Mouse (Mus musculus): ENCODE data around the gene Gabrr3. TPM values are rescaled to one million over a fixed set of nuclear protein-coding genes. Genes with fewer than 3 reads are reported as not detected.

Gene Gabrr3
- polyA plus RNA-seq, 1 experiment from 2014 or later = not detected

DNA sequence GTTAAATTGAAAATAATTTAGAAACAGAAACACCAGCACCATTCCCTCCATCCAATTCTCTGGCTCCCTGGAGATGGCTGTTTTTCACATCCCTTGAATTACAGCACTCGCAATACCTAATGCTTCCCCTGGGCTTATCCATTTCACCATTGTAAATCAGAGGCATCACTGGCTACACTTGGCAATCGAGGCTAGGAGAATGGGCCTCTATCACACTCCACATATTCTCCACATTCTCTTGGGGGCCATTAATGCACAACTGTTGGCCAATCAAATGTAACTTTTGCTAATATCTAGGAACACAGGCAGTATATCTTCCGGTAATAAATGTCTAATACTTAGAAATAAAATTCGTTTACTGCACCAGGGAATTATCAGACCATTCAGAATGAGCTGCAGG is 56.4 kb downstream of the Gabrr3 start:
- Histone ChIP-seq H3K36me3 (replicated peaks; ENCODE audit: insufficient read depth, low read length) (no peaks in the 10 kb centered on the region), H3K9ac (replicated peaks) (no peak overlapping the region), H3K4me2 (ENCODE audit: low read depth, low read length) (no peak overlapping the region), H3K4me3 (ENCODE audit: low read depth, low read length) (no peak overlapping the region), H3K4me1 (ENCODE audit: insufficient read depth) (no peaks in the 10 kb centered on the region), H3K27ac (ENCODE audit: low read depth) (no peak overlapping the region), H3K9me3 (ENCODE audit: low read length) (no peaks in the 10 kb centered on the region), H3K27me3 (ENCODE audit: insufficient read depth, low read length) (no peaks in the 10 kb centered on the region)
- 70% methylated on average over 4 of the region's 4 CpGs for WGBS (ENCODE audit: insufficient replicate concordance)
- DNase-seq = no peak
- ATAC-seq = no peak
- TF ChIP-seq CTCF (IDR thresholded peaks at IDR 0.05; ENCODE audit: low read depth) (no peak), EP300 (IDR thresholded peaks at IDR 0.05; ENCODE audit: low read depth) (no peak)

- Histone ChIP-seq H3K27ac (ENCODE audit: low read depth) (no peak overlapping the region), H3K27me3 (ENCODE audit: insufficient read depth, low read length) (no peaks in the 10 kb centered on the region), H3K9ac (replicated peaks) (no peak overlapping the region), H3K4me1 (ENCODE audit: insufficient read depth) (no peaks in the 10 kb centered on the region), H3K4me3 (ENCODE audit: low read depth, low read length) (no peak overlapping the region), H3K4me2 (ENCODE audit: low read depth, low read length) (no peak overlapping the region), H3K9me3 (ENCODE audit: low read length) (no peaks in the 10 kb centered on the region), H3K36me3 (replicated peaks; ENCODE audit: insufficient read depth, low read length) (no peaks in the 10 kb centered on the region)
- TF ChIP-seq CTCF (IDR thresholded peaks at IDR 0.05; ENCODE audit: low read depth) = no peak
- TF ChIP-seq EP300 (IDR thresholded peaks at IDR 0.05; ENCODE audit: low read depth) = no peak
- no peak for ATAC-seq
- WGBS (ENCODE audit: insufficient replicate concordance) = 88% methylated on average over 6 of the region's 6 CpGs
- no peak for DNase-seq
Measured at GRCm38 (mm10) chr16:59463973-59464372, 56.8 kb downstream of the Gabrr3 start.

DNA sequence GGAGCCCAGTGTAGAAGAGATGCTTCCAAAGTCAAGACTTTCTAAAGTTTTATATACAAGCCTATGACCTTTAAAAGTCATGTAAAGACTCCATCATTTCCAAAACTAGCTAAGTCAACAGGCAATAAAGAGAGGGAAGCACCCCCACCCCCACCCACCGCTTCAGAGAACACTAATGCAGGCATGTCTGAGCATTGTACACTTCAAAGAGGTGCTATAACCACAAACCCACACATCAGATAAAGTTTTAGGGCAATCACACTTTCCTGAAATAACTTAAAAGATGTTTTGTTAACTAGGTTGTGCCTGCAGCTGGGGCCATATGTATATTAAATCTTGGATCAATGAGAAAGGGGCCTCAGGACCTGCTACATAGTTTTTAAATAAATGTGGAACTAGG is 62.7 kb downstream of the Gabrr3 start:
- H3K4me3 ChIP-seq (ENCODE audit: low read depth, low read length) = no peak overlapping the region
- H3K9ac ChIP-seq (replicated peaks) = no peak overlapping the region
- H3K27ac ChIP-seq (ENCODE audit: low read depth) = no peak overlapping the region
- TF ChIP-seq CTCF (IDR thresholded peaks at IDR 0.05; ENCODE audit: low read depth) = no peak
- no peak for TF ChIP-seq EP300 (IDR thresholded peaks at IDR 0.05; ENCODE audit: low read depth)
- H3K4me1 ChIP-seq (ENCODE audit: insufficient read depth) = 0 out of 2 replicates have a peak, but pooled peaks cover 8% of the 10 kb centered on the region
- H3K9me3 ChIP-seq (ENCODE audit: low read length) = no peaks in the 10 kb centered on the region
- H3K27me3 ChIP-seq (ENCODE audit: insufficient read depth, low read length) = no peaks in the 10 kb centered on the region
- H3K4me2 ChIP-seq (ENCODE audit: low read depth, low read length) = no peak overlapping the region
- H3K36me3 ChIP-seq (replicated peaks; ENCODE audit: insufficient read depth, low read length) = no peaks in the 10 kb centered on the region
- ATAC-seq = no peak
- no peak for DNase-seq
- 63% methylated on average over 1 of the region's 1 CpGs for WGBS (ENCODE audit: insufficient replicate concordance)

DNA sequence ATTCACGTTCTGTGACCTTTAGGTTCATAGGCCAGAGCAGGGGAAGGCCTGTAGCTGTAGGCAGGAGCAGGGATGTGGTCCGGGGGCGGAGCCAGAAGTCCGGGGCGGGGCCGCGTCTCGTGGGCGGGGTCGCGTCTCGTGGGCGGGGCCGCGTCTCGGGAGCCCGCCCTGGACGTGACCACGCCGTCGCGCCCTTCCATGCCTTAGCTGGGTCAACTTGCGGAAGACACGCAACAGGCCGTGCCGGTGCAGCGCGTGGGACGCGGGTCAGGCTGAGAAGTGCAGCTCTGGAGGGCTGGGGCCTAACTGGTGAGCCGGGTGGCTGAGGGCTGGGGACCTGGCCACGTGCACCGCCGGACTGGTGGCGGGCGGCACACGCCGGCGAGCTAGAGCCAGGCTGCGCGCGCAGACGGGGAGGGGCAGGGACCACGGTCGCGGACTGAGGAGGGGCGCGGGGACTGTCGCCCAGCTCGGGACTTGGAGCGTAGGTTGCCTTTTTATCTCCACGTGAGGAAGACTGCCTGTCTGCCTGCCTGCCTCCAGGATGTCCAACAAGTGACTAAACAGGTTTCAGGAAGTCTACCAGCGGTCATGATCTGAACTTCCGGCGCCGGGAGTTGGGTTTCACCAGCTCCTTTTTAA is 64.6 kb downstream of the Gabrr3 start, which contains the start of gene Riox2:
Riox2 (plus strand) TSS at position 139 of the 642 bp plus-strand sequence.
- WGBS (ENCODE audit: insufficient replicate concordance) = under 1% methylated on average over 49 of the region's 56 CpGs

DNA sequence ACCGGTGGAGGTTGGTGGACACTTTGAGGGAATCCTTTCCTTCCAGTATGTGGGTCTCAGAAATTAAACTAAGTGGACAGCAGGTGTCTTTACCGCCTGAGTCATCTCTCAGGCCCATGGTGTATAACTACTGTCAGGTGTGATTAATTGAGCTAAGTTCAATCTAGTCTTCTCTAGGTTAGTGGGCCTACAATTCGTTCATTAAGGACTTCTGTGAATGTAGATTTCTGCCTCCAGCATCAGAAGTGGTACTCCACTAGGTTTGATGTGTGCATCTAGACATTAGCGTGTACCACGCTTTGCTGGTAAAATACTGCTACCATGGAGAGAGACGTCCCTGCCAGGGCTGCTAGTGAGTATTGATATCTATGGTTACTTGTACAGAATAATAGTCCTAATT is 65.4 kb downstream of the Gabrr3 start:
- ATAC-seq = no peak

More for the DNA sequence above, 64.6 kb downstream of the Gabrr3 start, which contains the start of gene Riox2:
- Histone ChIP-seq H3K9me3 (ENCODE audit: low read length) (no peaks in the 10 kb centered on the region), H3K27me3 (ENCODE audit: insufficient read depth, low read length) (no peaks in the 10 kb centered on the region), H3K4me1 (ENCODE audit: insufficient read depth) (0 out of 2 replicates have a peak, but pooled peaks cover 8% of the 10 kb centered on the region), H3K4me2 (ENCODE audit: low read depth, low read length) (peak within 1 kb of the TSS; percentile 83), H3K4me3 (ENCODE audit: low read depth, low read length) (peak within 1 kb of the TSS; percentile 89), H3K9ac (replicated peaks) (peak within 1 kb of the TSS; percentile 82), H3K27ac (ENCODE audit: low read depth) (peak within 1 kb of the TSS; percentile 83), H3K36me3 (replicated peaks; ENCODE audit: insufficient read depth, low read length) (peaks cover 3% of the 10 kb centered on the region; the same call in 1 of the 2 replicates)
- TF ChIP-seq CTCF (IDR thresholded peaks at IDR 0.05; ENCODE audit: low read depth) = no peak
- no peak for TF ChIP-seq EP300 (IDR thresholded peaks at IDR 0.05; ENCODE audit: low read depth)
- DNase-seq (peak; percentile 94), ATAC-seq (peak; percentile 94)

GRCm38 (mm10) chr16:59474788-59475187 is 67.7 kb downstream of the Gabrr3 start:
- peak; percentile 74 for DNase-seq
- WGBS (ENCODE audit: insufficient replicate concordance) = 22% methylated on average over 1 of the region's 1 CpGs
- H3K36me3 ChIP-seq (replicated peaks; ENCODE audit: insufficient read depth, low read length) = peaks cover 19% of the 10 kb centered on the region

More for the DNA sequence above, 65.4 kb downstream of the Gabrr3 start:
- peaks cover 10% of the 10 kb centered on the region for H3K36me3 ChIP-seq (replicated peaks; ENCODE audit: insufficient read depth, low read length)
- TF ChIP-seq EP300 (IDR thresholded peaks at IDR 0.05; ENCODE audit: low read depth) (no peak), CTCF (IDR thresholded peaks at IDR 0.05; ENCODE audit: low read depth) (no peak)
- peak overlapping the region; percentile 89 for H3K4me3 ChIP-seq (ENCODE audit: low read depth, low read length)
- peak overlapping the region; percentile 83 for H3K27ac ChIP-seq (ENCODE audit: low read depth)
- H3K4me2 ChIP-seq (ENCODE audit: low read depth, low read length) = peak overlapping the region; percentile 83
- 0 out of 2 replicates have a peak, but pooled peaks cover 8% of the 10 kb centered on the region for H3K4me1 ChIP-seq (ENCODE audit: insufficient read depth)
- H3K9ac ChIP-seq (replicated peaks) = peak overlapping the region; percentile 82
- no peaks in the 10 kb centered on the region for H3K27me3 ChIP-seq (ENCODE audit: insufficient read depth, low read length)
- 42% methylated on average over 6 of the region's 6 CpGs for WGBS (ENCODE audit: insufficient replicate concordance)
- no peak for DNase-seq
- H3K9me3 ChIP-seq (ENCODE audit: low read length) = no peaks in the 10 kb centered on the region

More at GRCm38 (mm10) chr16:59474788-59475187, 67.7 kb downstream of the Gabrr3 start:
- H3K9me3 ChIP-seq (ENCODE audit: low read length) = no peaks in the 10 kb centered on the region
- no peak for ATAC-seq
- no peak overlapping the region for H3K4me2 ChIP-seq (ENCODE audit: low read depth, low read length)
- H3K4me3 ChIP-seq (ENCODE audit: low read depth, low read length) = no peak overlapping the region
- H3K9ac ChIP-seq (replicated peaks) = no peak overlapping the region
- no peak for TF ChIP-seq EP300 (IDR thresholded peaks at IDR 0.05; ENCODE audit: low read depth)
- peak; percentile 89 for TF ChIP-seq CTCF (IDR thresholded peaks at IDR 0.05; ENCODE audit: low read depth)
- H3K27me3 ChIP-seq (ENCODE audit: insufficient read depth, low read length) = no peaks in the 10 kb centered on the region
- H3K4me1 ChIP-seq (ENCODE audit: insufficient read depth) = 0 out of 2 replicates have a peak, but pooled peaks cover 8% of the 10 kb centered on the region
- no peak overlapping the region for H3K27ac ChIP-seq (ENCODE audit: low read depth)
